Mouse (Mus musculus): ENCODE measurements around the gene Cadm1.

DNA sequence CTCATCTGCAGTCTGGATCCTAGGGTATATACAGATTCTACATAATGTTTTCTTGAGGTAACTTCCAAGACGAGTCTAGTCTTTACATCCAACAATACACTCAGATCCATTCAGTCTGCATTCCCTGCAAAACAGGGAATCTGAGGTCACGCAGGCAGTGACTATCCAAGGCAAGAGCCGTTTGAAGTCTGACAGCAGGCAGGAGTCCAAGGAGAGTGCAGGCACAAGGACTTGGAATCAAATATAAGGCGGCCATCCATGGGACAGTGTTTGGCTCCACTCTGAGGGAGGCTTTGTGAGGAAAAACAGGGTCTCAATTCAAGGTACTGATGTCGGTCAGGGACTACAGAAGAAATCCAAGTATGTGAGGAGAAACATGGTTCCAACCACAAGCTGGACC lies 45.5 kb upstream of the Cadm1 start:
- TF ChIP-seq POLR2A (IDR thresholded peaks at IDR 0.05; ENCODE audit: control insufficient read depth, low read depth, low read length) (no peak), CTCF (IDR thresholded peaks at IDR 0.05; ENCODE audit: control insufficient read depth, insufficient read depth, insufficient replicate concordance, low read depth, low read length) (no peak)

Measured in testis, adult 2 months (tissue).